Comparison of ENCODE assay signal across 16 mouse cellular contexts in genomic region chr5:120983029-120983428, GRCm38 (mm10). TPM values are rescaled to one million over a fixed set of nuclear protein-coding genes. Genes with fewer than 3 reads are reported as not detected.
A peak's percentile ranks its signal among the peaks of the same experiment; 100 is the strongest.
DNase-seq lines count a peak whose midpoint lies in the region; ATAC-seq and TF ChIP-seq lines count a peak whose summit lies in the region.
"Had no signal": no experiment of that assay in that cellular context is flagged by ENCODE, and none has a peak within 500 bp of the region (broad histone marks: within the 10 kb centered on the region; RNA-seq: fewer than 3 reads in every experiment).

No protein-coding gene starts in this region.

- ATAC-seq in midbrain, postnatal 0 days (ENCODE audit: low FRiP score): no peak
- no peak for ATAC-seq in midbrain, embryonic 15.5 days (replicated peaks)
- ATAC-seq in monocyte, adult 5-6 weeks (replicated peaks; ENCODE audit: insufficient number of reproducible peaks, low FRiP score, low TSS enrichment, poor library complexity, severe bottlenecking): no peak
- ATAC-seq: forebrain, embryonic 16.5 days; midbrain, embryonic 13.5 days had no signal

- no peak overlapping the region for H3K4me3 ChIP-seq in heart, adult 2 months
- no peak overlapping the region for H3K4me3 ChIP-seq in midbrain, postnatal 0 days (ENCODE audit: low read depth, low read length)
- H3K4me3 ChIP-seq in midbrain, embryonic 15.5 days: no peak overlapping the region
- no peak overlapping the region for H3K4me3 ChIP-seq in heart, embryonic 10.5 days
- H3K4me3 ChIP-seq: embryonic facial prominence, embryonic 10.5 days; limb, embryonic 12.5 days; midbrain, embryonic 13.5 days had no signal

- no peaks in the 10 kb centered on the region for H3K27me3 ChIP-seq in heart, adult 2 months (ENCODE audit: control insufficient read depth, insufficient read depth, low read length)
- H3K27me3 ChIP-seq in midbrain, postnatal 0 days (ENCODE audit: insufficient read depth, low read length): no peaks in the 10 kb centered on the region
- no peaks in the 10 kb centered on the region for H3K27me3 ChIP-seq in midbrain, embryonic 15.5 days (replicated peaks)
- H3K27me3 ChIP-seq in heart, embryonic 10.5 days (ENCODE audit: insufficient read depth, poor library complexity, severe bottlenecking): no peaks in the 10 kb centered on the region
- H3K27me3 ChIP-seq: limb, embryonic 12.5 days; midbrain, embryonic 13.5 days had no signal

- no peak overlapping the region for H3K4me2 ChIP-seq in midbrain, postnatal 0 days (ENCODE audit: low read depth, low read length, poor library complexity, severe bottlenecking)
- no peak overlapping the region for H3K4me2 ChIP-seq in midbrain, embryonic 15.5 days
- H3K4me2 ChIP-seq: limb, embryonic 12.5 days; midbrain, embryonic 13.5 days had no signal

- intact Hi-C loops in heart, adult 2 months (cut with DNase I): no loop called here
- intact Hi-C loops in heart, postnatal 14 days (cut with DNase I): no loop called here

- no peak overlapping the region for H3K27ac ChIP-seq in heart, adult 2 months
- no peak overlapping the region for H3K27ac ChIP-seq in midbrain, postnatal 0 days (ENCODE audit: low read depth, low read length)
- H3K27ac ChIP-seq in midbrain, embryonic 15.5 days: no peak overlapping the region
- H3K27ac ChIP-seq in heart, embryonic 10.5 days: no peak overlapping the region
- H3K27ac ChIP-seq: embryonic facial prominence, embryonic 10.5 days; limb, embryonic 12.5 days; midbrain, embryonic 13.5 days had no signal

- no peak for TF ChIP-seq EP300 in heart, adult 2 months (IDR thresholded peaks at IDR 0.05; ENCODE audit: insufficient read depth, low read depth, low read length)

- H3K9ac ChIP-seq in heart, adult 2 months (ENCODE audit: low read depth, low read length): no peak overlapping the region
- no peak overlapping the region for H3K9ac ChIP-seq in midbrain, postnatal 0 days (replicated peaks; ENCODE audit: low read length, poor library complexity, severe bottlenecking)
- no peak overlapping the region for H3K9ac ChIP-seq in midbrain, embryonic 15.5 days
- H3K9ac ChIP-seq: limb, embryonic 12.5 days; midbrain, embryonic 13.5 days had no signal

- TF ChIP-seq POLR2A in heart, adult 2 months (IDR thresholded peaks at IDR 0.05; ENCODE audit: insufficient read depth, low read depth, low read length): no peak
- TF ChIP-seq POLR2A in brain, embryonic 14.5 days (IDR thresholded peaks at IDR 0.05; ENCODE audit: borderline replicate concordance, extremely low read depth, insufficient read depth, insufficient read length, poor library complexity, severe bottlenecking): no peak

- no peak for DNase-seq in heart, adult 2 months
- DNase-seq in heart, postnatal 14 days: no peak
- DNase-seq in midbrain, postnatal 0 days (ENCODE audit: low spot score): no peak
- DNase-seq in brain, embryonic 14.5 days (ENCODE audit: low read depth): no peak
- no peak for DNase-seq in testis, postnatal 14 days (ENCODE audit: low spot score)
- DNase-seq in heart, embryonic 10.5 days (ENCODE audit: low spot score): no peak
- DNase-seq: layer of hippocampus, adult 9-11 months; right cerebral cortex, adult 18-20 months; thymus, postnatal 36 days had no signal

- H3K36me3 ChIP-seq in heart, adult 2 months (ENCODE audit: control insufficient read depth, insufficient read depth, low read length): no peaks in the 10 kb centered on the region
- H3K36me3 ChIP-seq in midbrain, postnatal 0 days (ENCODE audit: insufficient read depth, low read length): 0 out of 2 replicates have a peak, but pooled peaks cover 3% of the 10 kb centered on the region
- H3K36me3 ChIP-seq in midbrain, embryonic 15.5 days (replicated peaks): no peaks in the 10 kb centered on the region
- H3K36me3 ChIP-seq in heart, embryonic 10.5 days: no peaks in the 10 kb centered on the region
- H3K36me3 ChIP-seq: embryonic facial prominence, embryonic 10.5 days; limb, embryonic 12.5 days; midbrain, embryonic 13.5 days had no signal

- peak; percentile 24; the same call in 1 of the 2 replicates for TF ChIP-seq CTCF in heart, adult 2 months (IDR thresholded peaks at IDR 0.05)
- peak; percentile 58 for TF ChIP-seq CTCF in midbrain, postnatal 0 days (IDR thresholded peaks at IDR 0.05)
- TF ChIP-seq CTCF in brain, embryonic 14.5 days (IDR thresholded peaks at IDR 0.05; ENCODE audit: borderline replicate concordance, extremely low read depth, insufficient read depth, insufficient read length): peak; percentile 26; the same call in 1 of the 2 replicates

- no peaks in the 10 kb centered on the region for H3K4me1 ChIP-seq in heart, adult 2 months (ENCODE audit: control insufficient read depth, insufficient read depth, low read length)
- no peaks in the 10 kb centered on the region for H3K4me1 ChIP-seq in midbrain, postnatal 0 days (ENCODE audit: insufficient read depth, low read length)
- no peaks in the 10 kb centered on the region for H3K4me1 ChIP-seq in midbrain, embryonic 15.5 days
- H3K4me1 ChIP-seq in heart, embryonic 10.5 days: no peaks in the 10 kb centered on the region
- H3K4me1 ChIP-seq: embryonic facial prominence, embryonic 10.5 days; limb, embryonic 12.5 days; midbrain, embryonic 13.5 days had no signal

- no peaks in the 10 kb centered on the region for H3K79me2 ChIP-seq in heart, adult 2 months (replicated peaks; ENCODE audit: control insufficient read depth, insufficient read depth, low read length)

- H3K9me3 ChIP-seq in midbrain, postnatal 0 days (ENCODE audit: low read length): no peaks in the 10 kb centered on the region
- H3K9me3 ChIP-seq in midbrain, embryonic 15.5 days: no peaks in the 10 kb centered on the region
- H3K9me3 ChIP-seq in heart, embryonic 10.5 days: no peaks in the 10 kb centered on the region
- H3K9me3 ChIP-seq: midbrain, embryonic 13.5 days had no signal

- 70% methylated on average over 1 of the region's 1 CpGs for WGBS in heart, adult 2 months
- WGBS in midbrain, postnatal 0 days: 78% methylated on average over 1 of the region's 1 CpGs
- 78% methylated on average over 1 of the region's 1 CpGs for WGBS in midbrain, embryonic 15.5 days
- 66% methylated on average over 1 of the region's 1 CpGs for WGBS in heart, embryonic 10.5 days

RNA-seq across cellular contexts. Expression of gene Rph3a, which starts 26.9 kb away (rescaled TPM):
- not detected for total RNA-seq in heart, adult 2 months (2021)
- polyA plus RNA-seq in heart, adult 2 months (2012; rRNA removed): 0.06 TPM in 1 of 2 replicates, not detected in the other
- not detected for total RNA-seq in heart, postnatal 14 days (2021)
- 43.6 and 44.6 TPM in 2 replicates for total RNA-seq in midbrain, postnatal 0 days (2014; rRNA removed)
- polyA plus RNA-seq in midbrain, postnatal 0 days (2015; fragmentation: Nextera tagmentation; extraction: Ambion mirVana): 33.3 and 35.5 TPM in 2 replicates
- polyA plus RNA-seq in midbrain, embryonic 15.5 days (2015; fragmentation: Nextera tagmentation; extraction: Ambion mirVana): 27.9 and 30.7 TPM in 2 replicates
- polyA plus RNA-seq in brain, embryonic 14.5 days (2012; rRNA removed): 21.8 and 31.1 TPM in 2 replicates
- 0.06 TPM in 1 of 2 replicates, not detected in the other for polyA plus RNA-seq in heart, embryonic 10.5 days (2016; fragmentation: Nextera tagmentation; extraction: Ambion mirVana)
- total RNA-seq in monocyte, adult 5-6 weeks (2017): not detected in 3 replicates
- polyA plus RNA-seq: heart, embryonic 16.5 days; limb, embryonic 12.5 days had no signal

Comparison
In these comparisons a context has a peak if more than half of its experiments do, and no peak if none do; other contexts are left out.
1. RNA of gene Rph3a, which starts 26.9 kb away (polyA plus RNA-seq): 33.3 to 35.5 TPM in midbrain, postnatal 0 days, 21.8 to 31.1 TPM in brain, embryonic 14.5 days and 27.9 to 30.7 TPM in midbrain, embryonic 15.5 days; 0.06 TPM in heart, adult 2 months and 0.06 TPM in heart, embryonic 10.5 days; every median in the first group is over 10 times any median in the second.
2. Peak in every context shown above with its lines, with median percentiles within 50 percentile points of each other: CTCF ChIP-seq.